Mouse (Mus musculus): ENCODE results near the gene 4930556J24Rik. TPM values are rescaled to one million over a fixed set of nuclear protein-coding genes. Genes with fewer than 3 reads are reported as not detected.
A peak's percentile ranks its signal among the peaks of the same experiment; 100 is the strongest.
"Not testable (repeated sequence)": the region's sequence is repeated elsewhere in the genome, so short reads cannot be mapped to it uniquely, and the experiment has no call there.

Gene 4930556J24Rik
- total RNA-seq, 4 experiments from 2014 or later, result 0.36 to 0.72 TPM; not detected in 2

GRCm38 (mm10) chr11:3922731-3923130 lies 53.8 kb downstream of the 4930556J24Rik start:
- no peak for DNase-seq (ENCODE audit: low spot score in 2 of 2)

DNA sequence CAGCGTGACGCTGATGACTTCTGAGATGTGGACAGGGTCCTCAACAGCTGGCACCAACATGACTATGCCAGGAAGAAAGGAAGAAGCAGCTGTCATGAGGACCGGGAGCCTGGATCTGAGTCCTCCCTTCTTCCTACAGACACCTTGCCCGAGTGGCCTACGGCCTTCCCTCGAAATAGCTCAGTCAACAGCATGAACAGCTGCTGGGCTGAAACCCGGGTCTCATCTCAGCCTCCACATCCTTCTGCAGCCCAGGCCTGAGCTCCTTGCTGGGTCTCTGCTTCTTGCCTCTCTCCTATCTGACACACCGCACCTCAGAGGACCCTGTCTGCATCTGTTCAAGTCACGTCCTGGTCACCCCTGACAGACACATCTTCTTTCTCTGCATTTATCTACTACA lies 54.5 kb downstream of the 4930556J24Rik start:
- DNase-seq (ENCODE audit: low spot score in 2 of 2), result no peak

GRCm38 (mm10) chr11:3921281-3921850 lies 55.2 kb downstream of the 4930556J24Rik start:
- DNase-seq (ENCODE audit: low spot score in 2 of 2), result peak in 1 of 2 experiments; percentile 57

GRCm38 (mm10) chr11:3920476-3920875 lies 56.1 kb downstream of the 4930556J24Rik start:
- DNase-seq (ENCODE audit: low spot score in 2 of 2), result no peak

DNA sequence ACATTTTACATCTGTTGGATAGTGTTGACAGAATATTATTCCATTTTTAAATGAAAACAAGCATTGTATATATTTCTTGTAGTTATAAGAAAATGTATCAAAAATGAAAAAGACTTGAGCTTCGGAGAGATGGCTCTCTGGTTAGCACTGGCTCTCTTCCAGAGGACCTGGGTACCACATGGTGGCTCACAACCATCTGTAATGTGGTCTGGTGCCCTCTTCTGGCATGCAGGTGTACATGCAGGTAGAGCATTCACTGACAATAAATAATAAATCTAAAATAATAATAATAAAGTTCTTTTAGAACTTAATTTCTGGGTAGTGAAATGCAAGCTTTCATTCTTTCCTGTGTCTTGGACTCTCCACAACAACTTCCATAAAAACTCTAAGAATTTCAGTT lies 57.8 kb downstream of the 4930556J24Rik start:
- DNase-seq (ENCODE audit: low spot score in 2 of 2), result no peak

DNA sequence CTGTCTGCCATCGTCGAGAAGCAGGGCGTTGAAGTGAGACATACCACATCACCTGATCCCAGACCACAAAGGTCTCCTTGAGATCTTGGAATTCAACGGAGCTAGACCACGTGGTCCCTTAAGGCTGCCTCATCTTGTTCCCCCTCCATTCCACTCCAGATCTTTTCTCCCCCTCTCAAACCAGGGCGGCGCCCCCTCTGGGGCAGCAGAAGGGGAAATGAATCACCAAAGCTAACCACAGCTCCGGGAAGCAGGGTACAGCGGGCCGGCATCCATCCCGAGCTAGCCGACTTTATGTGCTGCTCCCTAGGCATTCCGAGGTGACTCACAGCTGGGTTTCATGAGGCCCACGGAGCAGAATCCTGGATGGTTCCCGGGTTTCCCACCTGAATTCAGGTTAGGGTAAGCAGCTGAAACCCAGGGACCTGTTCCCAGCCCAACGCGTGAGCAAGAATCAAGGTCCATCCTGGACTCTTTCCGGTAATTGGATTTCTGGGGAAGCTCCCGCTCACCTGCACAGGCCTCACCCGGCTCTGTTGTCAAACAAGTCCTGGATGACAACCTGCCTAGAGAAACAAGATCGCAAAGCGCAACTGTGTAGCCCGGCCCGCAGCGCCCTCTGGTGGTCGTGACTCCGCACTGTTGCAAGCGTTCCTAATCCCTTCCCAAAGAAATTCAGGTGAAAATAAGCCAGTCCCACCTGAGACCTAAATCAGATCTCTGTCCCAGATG lies 62.3 kb downstream of the 4930556J24Rik start, which contains the start of gene Slc35e4:
Slc35e4 (minus strand) TSS at position 556 of the 732 bp plus-strand sequence.
- peak; percentile 58 to 81 for DNase-seq (ENCODE audit: low spot score in 2 of 2)

DNA sequence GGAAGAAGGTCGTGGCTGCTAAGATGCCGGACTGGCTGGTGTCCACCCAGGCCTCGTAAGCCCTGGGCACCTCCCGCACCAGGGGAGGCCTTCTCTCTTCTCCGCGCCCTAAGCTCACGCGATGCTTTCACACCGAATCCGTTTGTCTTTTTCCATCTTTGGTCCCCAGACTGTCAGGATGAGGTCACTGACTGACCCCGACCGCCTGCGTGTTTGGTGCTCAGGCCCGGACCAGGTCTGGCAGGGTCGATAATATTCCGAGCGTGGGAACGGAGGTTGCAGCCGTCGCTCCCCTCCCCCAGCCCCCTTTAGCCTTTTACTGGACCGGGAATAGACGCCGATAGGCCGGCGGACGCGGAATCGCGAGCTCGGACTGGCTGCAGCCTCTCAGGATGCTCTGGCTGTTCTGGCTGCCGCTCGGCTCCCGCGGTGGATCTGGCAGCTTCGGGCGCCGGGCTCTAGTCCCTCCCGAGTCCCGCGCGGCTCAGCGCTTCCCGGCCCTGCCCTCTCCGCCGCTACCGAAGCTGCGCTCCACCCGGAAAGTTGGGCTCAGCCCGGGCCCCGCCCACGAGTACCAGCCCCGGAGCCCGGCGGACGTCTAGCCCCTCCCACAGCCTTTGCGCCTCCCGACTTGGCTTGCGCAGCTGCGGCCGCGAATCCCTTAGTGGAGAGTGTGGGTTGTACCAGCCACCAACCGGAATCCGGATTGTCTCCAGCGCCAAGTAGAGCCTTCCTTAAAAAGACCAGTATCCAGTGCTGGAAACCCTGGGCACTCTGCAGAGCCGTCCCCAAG lies 63.1 kb downstream of the 4930556J24Rik start:
- peak; percentile 93 for DNase-seq (ENCODE audit: low spot score in 2 of 2)

DNA sequence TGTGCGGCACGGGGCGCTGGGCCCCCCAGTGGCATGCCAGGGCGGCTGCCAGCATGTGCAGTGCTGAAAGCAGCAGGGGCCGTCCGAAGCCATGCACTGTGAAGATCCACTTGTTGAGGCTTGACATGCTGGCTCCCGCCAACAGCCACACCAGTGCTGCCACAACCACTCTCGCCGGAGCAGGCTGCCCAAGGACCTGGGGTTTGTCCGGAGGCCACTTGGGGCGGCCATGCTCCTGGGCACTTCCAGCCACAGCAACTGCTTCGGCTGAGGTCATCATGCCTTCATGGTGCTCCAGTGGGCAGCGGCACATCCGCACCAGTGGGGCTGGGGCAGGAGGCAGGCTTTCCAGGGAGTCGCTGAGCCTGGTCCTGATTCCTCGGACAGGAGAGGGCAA lies 63.7 kb downstream of the 4930556J24Rik start:
- peak in 1 of 2 experiments; percentile 29 for DNase-seq (ENCODE audit: low spot score in 2 of 2)

- DNase-seq (ENCODE audit: low spot score in 2 of 2), result peak; percentile 51 to 52
Observed at GRCm38 (mm10) chr11:3912100-3912874, 64.3 kb downstream of the 4930556J24Rik start.

DNA sequence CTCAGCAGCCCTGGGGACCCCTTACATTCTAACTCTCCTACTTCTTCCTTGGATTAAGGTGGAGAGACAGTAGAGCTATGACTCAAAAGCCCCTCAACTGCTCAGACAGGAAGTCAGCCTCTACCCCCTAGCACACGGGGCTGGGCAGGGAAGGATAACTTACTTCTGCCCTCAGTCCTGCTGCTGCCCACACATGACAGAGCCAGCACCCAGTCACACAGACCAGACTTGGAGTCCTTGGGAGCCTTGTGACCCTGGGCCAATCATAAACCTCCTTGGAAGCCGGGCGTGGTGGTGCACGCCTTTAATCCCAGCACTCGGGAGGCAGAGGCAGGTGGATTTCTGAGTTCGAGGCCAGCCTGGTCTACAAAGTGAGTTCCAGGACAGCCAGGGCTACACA lies 65.1 kb downstream of the 4930556J24Rik start:
- DNase-seq (ENCODE audit: low spot score in 2 of 2), result not testable (repeated sequence)

DNA sequence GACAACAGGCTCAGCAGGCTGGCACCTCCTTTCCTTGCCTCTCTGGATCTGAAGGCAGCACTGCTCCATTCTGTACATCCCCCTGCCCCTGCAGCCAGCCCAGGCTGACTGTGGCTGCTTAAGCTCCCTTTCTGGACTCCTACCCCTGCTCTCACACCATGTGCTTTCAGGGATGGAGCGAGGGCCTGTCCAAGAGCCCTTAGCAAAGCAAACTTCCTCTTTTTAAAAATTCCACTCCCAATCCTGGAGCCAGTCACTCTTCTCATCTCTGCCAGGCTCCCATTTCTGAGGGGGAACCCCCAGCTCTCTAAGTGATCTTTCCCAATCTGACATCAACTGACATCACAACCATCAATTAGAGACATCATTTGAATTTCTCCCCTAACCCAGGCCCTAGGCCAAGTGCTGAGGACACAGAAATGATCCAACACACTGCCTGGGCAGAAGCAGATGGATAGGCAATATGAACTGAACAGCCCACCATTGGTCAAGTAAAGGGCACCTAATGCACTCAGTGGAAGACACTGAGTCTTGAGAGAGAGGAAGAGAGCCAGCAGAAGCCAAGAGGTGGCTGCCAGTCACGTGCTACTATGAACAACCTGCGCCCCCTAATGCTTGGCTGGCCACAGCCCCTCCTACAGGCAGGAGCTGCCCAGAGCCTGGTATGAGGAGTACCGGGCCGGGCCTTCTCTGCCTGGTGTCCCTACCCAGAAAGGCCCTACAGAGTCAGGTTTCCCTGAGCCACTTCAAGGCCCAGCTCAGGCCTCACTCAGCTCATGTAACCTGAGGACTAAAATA lies 65.9 kb downstream of the 4930556J24Rik start:
- no peak for DNase-seq (ENCODE audit: low spot score in 2 of 2)

DNA sequence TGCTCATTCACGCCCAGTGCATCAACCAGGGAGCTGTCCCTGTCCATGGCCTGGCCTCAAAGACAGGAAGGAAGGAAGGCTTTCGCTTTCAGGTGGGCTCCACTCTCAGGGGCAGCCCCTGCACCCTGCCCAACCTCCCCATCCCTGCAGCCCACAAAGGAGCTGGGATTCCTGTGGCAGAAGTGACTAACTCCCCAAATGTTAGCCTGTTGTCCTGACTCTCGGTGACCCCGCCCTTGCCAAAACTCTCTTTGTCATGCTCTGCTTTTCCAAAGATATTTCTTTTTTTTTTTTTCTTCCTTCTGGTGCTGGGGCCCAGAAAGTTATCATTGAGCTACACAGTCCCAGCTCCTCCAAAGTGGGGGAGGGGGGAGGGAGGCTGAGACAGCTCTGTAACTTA lies 67.3 kb downstream of the 4930556J24Rik start:
- no peak for DNase-seq (ENCODE audit: low spot score in 2 of 2)

DNA sequence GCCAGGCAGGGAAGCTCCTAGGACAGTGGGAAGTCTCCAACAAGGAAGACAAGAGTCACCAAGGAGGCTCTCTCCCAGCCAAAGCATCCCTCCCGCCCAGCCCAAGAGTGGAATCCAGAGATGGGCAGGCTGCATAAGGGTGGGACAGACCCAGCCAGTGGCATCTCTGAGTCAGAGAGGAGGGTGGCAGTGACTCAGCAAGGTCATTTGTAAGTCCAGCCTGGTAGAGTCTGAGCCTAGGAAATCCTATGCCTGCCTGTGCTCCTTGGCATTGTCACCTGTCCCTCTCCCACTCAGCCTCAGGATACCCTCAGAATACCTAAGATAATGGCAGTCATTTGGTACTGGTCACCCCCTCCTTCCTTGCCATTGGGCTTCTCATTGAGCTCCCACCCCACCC lies 71.1 kb downstream of the 4930556J24Rik start:
- no peak for DNase-seq (ENCODE audit: low spot score in 2 of 2)

- DNase-seq (ENCODE audit: low spot score in 2 of 2), result no peak
Observed at GRCm38 (mm10) chr11:3904673-3905072, 71.9 kb downstream of the 4930556J24Rik start.

DNA sequence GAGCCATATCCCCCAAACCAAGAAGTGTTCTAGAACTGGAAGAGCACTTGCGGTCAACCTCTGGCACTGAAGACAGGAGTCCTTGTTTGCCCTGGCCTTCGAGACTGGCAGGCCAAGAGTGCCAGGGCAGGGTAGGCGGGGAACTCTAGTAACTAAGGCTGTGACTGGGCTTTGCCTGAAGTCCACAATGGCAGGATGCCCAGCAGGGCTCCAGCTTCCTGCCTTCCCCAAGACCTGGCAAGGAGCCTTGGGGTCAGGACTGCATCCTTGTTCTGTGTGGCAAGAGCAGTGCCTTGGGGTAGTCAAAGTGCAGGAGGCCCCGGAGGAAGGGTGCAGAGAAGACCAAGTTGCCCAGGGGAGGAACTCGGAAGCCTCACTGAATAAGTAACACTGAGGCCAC lies 73.5 kb downstream of the 4930556J24Rik start:
- peak; percentile 72 to 75 for DNase-seq (ENCODE audit: low spot score in 2 of 2)

- no peak for DNase-seq (ENCODE audit: low spot score in 2 of 2)
Observed at GRCm38 (mm10) chr11:3902516-3902915, 74.1 kb downstream of the 4930556J24Rik start.

- DNase-seq (ENCODE audit: low spot score in 2 of 2), result no peak
Observed at GRCm38 (mm10) chr11:3900296-3900695, 76.3 kb downstream of the 4930556J24Rik start.

- DNase-seq (ENCODE audit: low spot score in 2 of 2), result no peak
Observed at GRCm38 (mm10) chr11:3895933-3896332, 80.6 kb downstream of the 4930556J24Rik start.

DNA sequence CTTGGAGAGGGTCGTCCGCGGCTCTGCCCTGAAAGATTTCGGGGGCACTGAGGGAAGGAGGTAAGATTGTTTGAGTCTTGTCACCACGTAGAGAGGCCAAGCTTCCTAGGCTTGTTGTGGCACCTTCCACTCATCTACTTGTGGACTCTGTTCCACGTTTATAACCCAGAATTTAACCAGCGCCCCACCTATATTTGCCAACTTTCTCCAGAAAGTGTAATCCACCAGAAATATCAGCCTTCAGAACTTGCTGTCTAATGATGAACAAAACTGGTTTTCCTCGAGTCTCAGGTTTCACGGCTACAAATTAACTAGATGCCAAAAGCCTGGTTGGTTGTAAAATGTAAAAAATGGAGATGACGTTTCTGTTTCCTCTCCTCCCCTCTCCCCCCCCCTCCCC lies 81.1 kb downstream of the 4930556J24Rik start:
- no peak for DNase-seq (ENCODE audit: low spot score in 2 of 2)
